Mouse (Mus musculus) granulocyte monocyte progenitor cell, adult 5-6 weeks (primary cell): ENCODE measurements around the gene Atxn1. TPM values are rescaled to one million over a fixed set of nuclear protein-coding genes. Genes with fewer than 3 reads are reported as not detected.

Source experiments
- ATAC-seq: replicated peaks from 2 replicates; pipeline ENCODE4 v1.8.0; 2016; ENCODE audit warnings: mild to moderate bottlenecking, moderate TSS enrichment, inconsistent platforms; ENCODE audit not compliant: poor library complexity, severe bottlenecking
- total RNA-seq, 2 experiments: library from RNA; stranded (forward) in 1 of 2; stranded (reverse) in 1 of 2; fragments of 200-712, 200-1000 nt in 1 of 2; fragments of >200 nt in 1 of 2; fragmentation: Nextera tagmentation in 1 of 2; gene quantifications; 2 replicates each; pipeline ENCODE4 v1.2.3; 2014 to 2017

The Atxn1 gene
- total RNA-seq, 2 experiments from 2014 or later: 11.9 to 26.9 TPM

- ATAC-seq: no peak
These were observed 218.7 kb downstream of the Atxn1 start for GRCm38 (mm10) chr13:45745851-45746773.

GRCm38 (mm10) chr13:45744803-45745432, 219.9 kb downstream of the Atxn1 start:
- ATAC-seq: no peak

GRCm38 (mm10) chr13:45743848-45744247, 221.0 kb downstream of the Atxn1 start:
- ATAC-seq: no peak

- ATAC-seq: no peak
These were observed 224.4 kb downstream of the Atxn1 start for GRCm38 (mm10) chr13:45740369-45740768.

GRCm38 (mm10) chr13:45736241-45736640, 228.6 kb downstream of the Atxn1 start:
- no peak for ATAC-seq

GRCm38 (mm10) chr13:45735802-45736201, 229.0 kb downstream of the Atxn1 start:
- ATAC-seq: no peak

- no peak for ATAC-seq
These were observed 230.3 kb downstream of the Atxn1 start for GRCm38 (mm10) chr13:45734531-45734930.

GRCm38 (mm10) chr13:45732590-45732989, 232.2 kb downstream of the Atxn1 start:
- no peak for ATAC-seq

- ATAC-seq: no peak
These were observed 237.9 kb downstream of the Atxn1 start for GRCm38 (mm10) chr13:45726917-45727316.

GRCm38 (mm10) chr13:45726181-45726580, 238.6 kb downstream of the Atxn1 start:
- ATAC-seq: no peak

GRCm38 (mm10) chr13:45724507-45725259, 240.1 kb downstream of the Atxn1 start:
- peak; percentile 50 for ATAC-seq

- no peak for ATAC-seq
These were observed 241.9 kb downstream of the Atxn1 start for GRCm38 (mm10) chr13:45722885-45723284.

- ATAC-seq: no peak
These were observed 243.2 kb downstream of the Atxn1 start for GRCm38 (mm10) chr13:45721621-45722020.

GRCm38 (mm10) chr13:45718850-45719249, 246.0 kb downstream of the Atxn1 start:
- ATAC-seq: no peak

GRCm38 (mm10) chr13:45715583-45716180, 249.1 kb downstream of the Atxn1 start:
- no peak for ATAC-seq

- no peak for ATAC-seq
These were observed 254.8 kb downstream of the Atxn1 start for GRCm38 (mm10) chr13:45710041-45710440.

- ATAC-seq: no peak
These were observed 255.4 kb downstream of the Atxn1 start for GRCm38 (mm10) chr13:45709402-45709801.

- no peak for ATAC-seq
These were observed 263.5 kb downstream of the Atxn1 start for GRCm38 (mm10) chr13:45701296-45701790.

- no peak for ATAC-seq
These were observed 265.8 kb downstream of the Atxn1 start for GRCm38 (mm10) chr13:45698982-45699381.

- no peak for ATAC-seq
These were observed 268.8 kb downstream of the Atxn1 start for GRCm38 (mm10) chr13:45696009-45696408.
